Mouse (Mus musculus) CH12.LX (cell line): ENCODE data around the gene Katnbl1. TPM values are rescaled to one million over a fixed set of nuclear protein-coding genes. Genes with fewer than 3 reads are reported as not detected.
A peak's percentile ranks its signal among the peaks of the same experiment; 100 is the strongest.

Experiments
- DNase-seq: peaks from one replicate; pipeline ENCODE4 v3.0.0-alpha.2; 2013; ENCODE audit errors: extremely low read depth
- H3K27ac ChIP-seq: 2 replicates; pipeline ENCODE4 v1.5.1; 2012; ENCODE audit warnings: low read depth, mild to moderate bottlenecking, control low read depth, moderate library complexity; ENCODE audit not compliant: insufficient read depth
- H3K27me3 ChIP-seq: replicated peaks from 2 replicates; pipeline ENCODE3; 2012; ENCODE audit warnings: inconsistent platforms
- H3K36me3 ChIP-seq, 2 experiments: replicated peaks in 1 of 2; 2 replicates each; pipeline versions ENCODE3 to v1.6.1; 2012; ENCODE audit warnings: inconsistent platforms in 1 of 2, low read length in 1 of 2, mild to moderate bottlenecking in 1 of 2, mixed read lengths in 1 of 2, moderate library complexity in 1 of 2; ENCODE audit not compliant: control insufficient read depth in 1 of 2, insufficient read depth in 1 of 2
- H3K4me1 ChIP-seq, 2 experiments: 2 replicates each; pipeline ENCODE4 v1.6.1; 2012; ENCODE audit warnings: inconsistent platforms in 1 of 2, moderate library complexity in 1 of 2; ENCODE audit not compliant: insufficient read depth in 2 of 2, control insufficient read depth in 1 of 2
- H3K4me2 ChIP-seq: 2 replicates; pipeline ENCODE4 v1.6.1; 2012; ENCODE audit warnings: low read depth, mild to moderate bottlenecking, control low read depth; ENCODE audit not compliant: poor library complexity, insufficient read depth, severe bottlenecking
- H3K4me3 ChIP-seq, 3 experiments: fragments of 150-350 bp in 1 of 3; sonication (generic) in 1 of 3; replicated peaks in 1 of 3; 2 replicates each; pipeline versions ENCODE3 to v1.5.1; 2011 to 2012; ENCODE audit warnings: low read depth in 2 of 3, low read length in 2 of 3, mild to moderate bottlenecking in 2 of 3, moderate library complexity in 2 of 3, control low read depth in 1 of 3, improper control_type of control experiment in 1 of 3, inconsistent platforms in 1 of 3, mixed read lengths in 1 of 3; ENCODE audit not compliant: poor library complexity in 1 of 3
- H3K79me2 ChIP-seq: replicated peaks from 2 replicates; pipeline ENCODE4 v1.6.1; 2012; ENCODE audit warnings: mild to moderate bottlenecking, moderate library complexity; ENCODE audit not compliant: control insufficient read depth, poor library complexity, insufficient read depth, severe bottlenecking; ENCODE audit errors: extremely low read depth
- H3K9ac ChIP-seq: 2 replicates; pipeline ENCODE4 v1.6.1; 2012; ENCODE audit warnings: low read depth, mild to moderate bottlenecking, control low read depth, moderate library complexity; ENCODE audit not compliant: insufficient read depth
- H3K9me3 ChIP-seq: replicated peaks from 2 replicates; pipeline ENCODE3; 2012; ENCODE audit warnings: low read length, inconsistent platforms, mixed read lengths
- CHD1 ChIP-seq: IDR thresholded peaks from 2 replicates; pipeline ENCODE4 v1.6.1; 2012; ENCODE audit warnings: low read depth, low read length, improper control_type of control experiment, inconsistent platforms
- CHD2 ChIP-seq: IDR thresholded peaks from 2 replicates; pipeline ENCODE4 v1.6.1; 2011; ENCODE audit warnings: low read length, improper control_type of control experiment
- E2F4 ChIP-seq: IDR thresholded peaks from 2 replicates; pipeline ENCODE4 v1.6.1; 2011; ENCODE audit warnings: low read depth, low read length, improper control_type of control experiment; ENCODE audit not compliant: insufficient replicate concordance
- ELF1 ChIP-seq: IDR thresholded peaks from 2 replicates; pipeline ENCODE4 v1.6.1; 2014; ENCODE audit warnings: low read depth, mild to moderate bottlenecking, inconsistent platforms, low read length, improper control_type of control experiment
- ETS1 ChIP-seq: conservative IDR thresholded peaks from 2 replicates; pipeline ENCODE4 v1.6.1; 2012; ENCODE audit warnings: low read depth, mild to moderate bottlenecking, inconsistent platforms, low read length, improper control_type of control experiment, moderate library complexity
- KAT2A ChIP-seq: IDR thresholded peaks from 2 replicates; pipeline ENCODE4 v1.6.1; 2012; ENCODE audit warnings: low read length, improper control_type of control experiment, inconsistent platforms; ENCODE audit not compliant: insufficient replicate concordance
- MAFK ChIP-seq: IDR thresholded peaks from 2 replicates; pipeline ENCODE4 v1.6.1; 2011; ENCODE audit warnings: low read length, improper control_type of control experiment; ENCODE audit not compliant: insufficient replicate concordance
- MAX ChIP-seq: IDR thresholded peaks from 2 replicates; pipeline ENCODE4 v1.6.1; 2011; ENCODE audit warnings: low read length, improper control_type of control experiment
- MEF2A ChIP-seq: IDR thresholded peaks from 2 replicates; pipeline ENCODE4 v1.6.1; 2014; ENCODE audit warnings: low read depth, mild to moderate bottlenecking, inconsistent platforms, low read length, improper control_type of control experiment, borderline replicate concordance
- MYC ChIP-seq: IDR thresholded peaks from 2 replicates; pipeline ENCODE4 v1.6.1; 2011; ENCODE audit warnings: low read depth, mild to moderate bottlenecking, improper control_type of control experiment, low read length
- RAD21 ChIP-seq: IDR thresholded peaks from 2 replicates; pipeline ENCODE4 v1.6.1; 2011; ENCODE audit warnings: low read depth, mild to moderate bottlenecking, low read length, improper control_type of control experiment, moderate library complexity
- RCOR1 ChIP-seq: conservative IDR thresholded peaks from 2 replicates; pipeline ENCODE4 v1.6.1; 2012; ENCODE audit warnings: low read depth, mild to moderate bottlenecking, inconsistent platforms, low read length, improper control_type of control experiment
- SIN3A ChIP-seq: IDR thresholded peaks from 2 replicates; pipeline ENCODE4 v1.6.1; 2012; ENCODE audit warnings: low read length, improper control_type of control experiment, inconsistent platforms
- TCF12 ChIP-seq: IDR thresholded peaks from 2 replicates; pipeline ENCODE4 v1.6.1; 2014; ENCODE audit warnings: low read depth, mild to moderate bottlenecking, inconsistent platforms, low read length, improper control_type of control experiment
- USF2 ChIP-seq: conservative IDR thresholded peaks from 2 replicates; pipeline ENCODE4 v1.6.1; 2011; ENCODE audit warnings: low read depth, low read length, improper control_type of control experiment
- ZKSCAN1 ChIP-seq: IDR thresholded peaks from 2 replicates; pipeline ENCODE4 v1.6.1; 2012; ENCODE audit warnings: low read depth, inconsistent platforms, low read length, improper control_type of control experiment, borderline replicate concordance
- ZNF384 ChIP-seq: IDR thresholded peaks from 2 replicates; pipeline ENCODE4 v1.6.1; 2012; ENCODE audit warnings: low read depth, low read length, improper control_type of control experiment, inconsistent platforms
- dilution Hi-C: fragments of 300-500 bp; cut with MboI; formaldehyde crosslinking; loops from 2 replicates; pipeline ENCODE4 v1.14.3; 2020; ENCODE audit warnings: low sequenced_read_pairs; ENCODE audit not compliant: extremely low pct_unique_long_range_greater_than_20kb, extremely low pct_ligation_motif_present
- in situ Hi-C: fragments of 300-500 bp; cut with MboI; formaldehyde crosslinking; loops from 3 replicates; pipeline ENCODE4 v1.14.3; 2019; ENCODE audit warnings: low sequenced_read_pairs, low pct_ligation_motif_present, low pct_unique_long_range_greater_than_20kb, mixed read lengths
- polyA plus RNA-seq: library from polyadenylated mRNA; unstranded; fragments of >175 nt; gene quantifications from 2 replicates; pipeline ENCODE4 v1.2.1, GENCODE M21; 2012; ENCODE audit warnings: low read depth; ENCODE audit not compliant: insufficient read length
- total RNA-seq, 2 experiments: library from RNA; depleted of rRNA; stranded (reverse); fragments of 300-350 nt in 1 of 2; fragments of >200 nt in 1 of 2; gene quantifications; 2 replicates each; pipeline ENCODE4 v1.2.3; 2012 to 2014

The Katnbl1 gene
- total and polyA plus RNA-seq, 3 experiments: 9.7 to 39.8 (median 20.1) TPM

DNA sequence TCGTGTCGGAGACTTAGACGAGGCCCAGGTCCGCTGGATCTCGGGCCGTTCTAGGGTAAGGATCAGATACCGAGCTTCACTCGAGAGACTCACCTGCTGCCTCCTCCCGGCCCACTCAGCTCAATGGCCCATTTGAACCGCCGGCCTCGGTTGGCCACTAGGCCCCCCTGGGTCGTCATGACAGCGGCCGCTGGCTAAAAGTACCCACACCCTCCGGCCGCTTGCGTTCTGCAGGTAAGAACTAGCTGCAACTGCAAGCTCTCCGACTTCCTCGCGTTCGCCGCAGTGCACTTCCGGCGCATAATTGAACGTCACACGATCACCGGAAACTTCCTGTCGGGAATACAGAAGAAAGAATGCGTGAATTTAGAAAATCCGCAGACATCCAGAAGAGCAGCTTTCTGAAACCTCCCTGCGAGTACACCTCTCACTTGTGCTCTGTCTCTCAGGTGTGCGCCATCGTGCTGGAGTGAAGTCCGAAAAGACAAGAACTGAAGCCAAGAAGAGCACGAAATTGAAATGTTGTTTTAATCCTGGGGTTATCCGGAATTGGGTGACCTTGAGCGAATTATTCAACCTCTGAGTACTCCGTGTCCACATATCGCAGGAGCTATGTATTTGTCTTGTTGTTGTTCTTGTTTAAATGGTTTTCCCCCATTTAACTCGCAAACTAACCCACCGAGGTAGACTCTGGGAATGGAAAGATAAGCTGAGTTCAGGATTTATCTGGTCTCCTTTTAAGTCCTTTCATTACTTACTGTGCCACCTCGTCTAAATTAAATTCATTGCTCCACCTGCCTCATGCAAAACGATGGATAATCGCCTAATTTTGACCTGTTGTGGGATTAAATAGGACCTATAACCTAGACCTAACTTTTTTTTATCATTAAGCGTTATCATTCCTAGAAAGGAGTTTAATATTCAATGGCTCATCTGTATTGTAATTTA is 11.0 kb upstream of the Katnbl1 start, which contains the start of gene Emc4 (continued):
- peak; percentile 90 for TF ChIP-seq MAX

DNA sequence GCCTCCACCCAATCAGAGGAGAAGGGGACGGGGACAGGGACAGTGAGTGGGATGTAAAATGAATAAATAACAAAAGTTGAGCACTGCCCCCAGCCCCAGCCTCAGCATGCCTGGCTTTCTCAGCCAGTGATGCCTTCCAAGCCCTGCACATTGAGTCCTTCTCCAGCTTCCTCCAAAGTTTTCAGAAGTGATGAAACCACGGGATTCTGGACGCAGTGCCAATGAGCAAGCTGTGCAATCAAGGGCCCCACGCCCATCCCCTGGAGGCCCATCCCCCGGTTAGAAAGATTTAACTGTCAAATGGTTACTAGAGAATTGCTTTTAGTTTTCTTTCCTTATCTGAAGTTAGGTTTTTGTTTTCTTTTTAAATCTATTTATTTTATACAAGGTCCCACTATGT is 9.1 kb upstream of the Katnbl1 start:
- peaks cover 2% of the 10 kb centered on the region for H3K27me3 ChIP-seq
- no peaks in the 10 kb centered on the region for H3K9me3 ChIP-seq
- peaks cover 0 to 20% of the 10 kb centered on the region in 2 experiments; a peak in 2 of 4 replicates for H3K4me1 ChIP-seq
- in situ Hi-C loops: loop anchor here (10.0 kb wide), 2 partner anchors 85 to 105 kb away; partner anchors contain the start of genes Emc7, Gm21985, Nop10 and Slc12a6
- H3K4me3 ChIP-seq: no peak overlapping the region
- dilution Hi-C loops: no loop called here
- peaks cover 17% of the 10 kb centered on the region for H3K79me2 ChIP-seq
- H3K36me3 ChIP-seq: peaks cover 0 to 15% of the 10 kb centered on the region in 2 experiments
- TF ChIP-seq E2F4: no peak
- TF ChIP-seq ZNF384: no peak
- no peak for TF ChIP-seq ZKSCAN1
- no peak for TF ChIP-seq RAD21
- no peak for TF ChIP-seq KAT2A
- TF ChIP-seq SIN3A: no peak
- TF ChIP-seq MYC: no peak
- TF ChIP-seq USF2: no peak
- no peak for TF ChIP-seq CHD2
- no peak for TF ChIP-seq ETS1
- no peak for TF ChIP-seq MAFK
- no peak for TF ChIP-seq CHD1
- no peak overlapping the region for H3K27ac ChIP-seq
- no peak overlapping the region for H3K9ac ChIP-seq
- DNase-seq: no peak
- no peak overlapping the region for H3K4me2 ChIP-seq

DNA sequence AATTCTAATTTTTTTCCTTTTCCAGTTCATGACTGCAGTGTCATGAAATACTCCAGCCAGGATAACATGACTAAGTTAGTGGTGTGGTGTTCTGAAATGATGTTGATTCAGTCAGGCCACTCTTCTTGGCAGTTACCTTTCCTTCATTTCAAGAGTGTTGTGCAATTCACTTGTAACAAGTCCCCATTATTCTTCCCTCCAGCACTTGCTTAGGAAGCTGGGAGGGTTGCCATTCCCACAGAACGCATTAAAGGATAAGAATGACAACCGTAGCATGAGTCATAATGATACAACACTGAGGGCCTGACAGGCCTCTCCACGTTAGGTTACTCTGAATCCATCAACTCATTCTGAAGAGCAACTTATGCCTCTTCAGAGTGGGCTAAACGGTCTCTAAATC is 5.9 kb upstream of the Katnbl1 start:
- in situ Hi-C loops: loop anchor here (10.0 kb wide), 1 partner anchor 82 kb away; the partner anchor contains the start of gene Emc7
- H3K36me3 ChIP-seq: peaks cover 0 to 6% of the 10 kb centered on the region in 2 experiments
- DNase-seq: no peak
- dilution Hi-C loops: no loop called here
- peaks cover 0 to 15% of the 10 kb centered on the region in 2 experiments; a peak in 2 of 4 replicates for H3K4me1 ChIP-seq
- H3K4me2 ChIP-seq: no peak overlapping the region
- no peak overlapping the region for H3K27ac ChIP-seq
- no peaks in the 10 kb centered on the region for H3K9me3 ChIP-seq
- H3K27me3 ChIP-seq: peaks cover 4% of the 10 kb centered on the region
- no peaks in the 10 kb centered on the region for H3K79me2 ChIP-seq
- no peak for TF ChIP-seq ELF1
- TF ChIP-seq ZNF384: no peak
- no peak for TF ChIP-seq TCF12
- TF ChIP-seq MEF2A: no peak
- TF ChIP-seq RCOR1: no peak
- no peak overlapping the region for H3K9ac ChIP-seq
- no peak overlapping the region for H3K4me3 ChIP-seq
